In genomic region chr2:160246356-160246755, GRCm38 (mm10) we compare ENCODE assay signal across 17 mouse cellular contexts.
A peak's percentile ranks its signal among the peaks of the same experiment; 100 is the strongest.
DNase-seq lines count a peak whose midpoint lies in the region; ATAC-seq and TF ChIP-seq lines count a peak whose summit lies in the region.
"Had no signal": no experiment of that assay in that cellular context is flagged by ENCODE, and none has a peak within 500 bp of the region (broad histone marks: within the 10 kb centered on the region; RNA-seq: fewer than 3 reads in every experiment).

No protein-coding gene starts in this region.

- no peak overlapping the region for H3K4me3 ChIP-seq in intestine, postnatal 0 days (ENCODE audit: low read depth, low read length)
- H3K4me3 ChIP-seq in heart, embryonic 12.5 days = no peak overlapping the region
- H3K4me3 ChIP-seq: forebrain, embryonic 13.5 days; neural tube, embryonic 12.5 days had no signal

- no peaks in the 10 kb centered on the region for H3K9me3 ChIP-seq in intestine, postnatal 0 days (ENCODE audit: control insufficient read depth)
- no peaks in the 10 kb centered on the region for H3K9me3 ChIP-seq in heart, embryonic 12.5 days (replicated peaks)
- H3K9me3 ChIP-seq: forebrain, embryonic 13.5 days; neural tube, embryonic 12.5 days had no signal

- WGBS in intestine, postnatal 0 days = 15% methylated on average over 1 of the region's 1 CpGs
- WGBS in heart, embryonic 12.5 days = 26% methylated on average over 1 of the region's 1 CpGs

- 0 out of 2 replicates have a peak, but pooled peaks cover 13% of the 10 kb centered on the region for H3K4me1 ChIP-seq in intestine, postnatal 0 days (replicated peaks; ENCODE audit: control insufficient read depth, insufficient read depth, low read length)
- H3K4me1 ChIP-seq in heart, embryonic 12.5 days (replicated peaks) = peaks cover 21% of the 10 kb centered on the region

- H3K36me3 ChIP-seq in intestine, postnatal 0 days (ENCODE audit: control insufficient read depth, insufficient read depth) = no peaks in the 10 kb centered on the region
- no peaks in the 10 kb centered on the region for H3K36me3 ChIP-seq in heart, embryonic 12.5 days
- H3K36me3 ChIP-seq: neural tube, embryonic 12.5 days had no signal

- DNase-seq in adrenal gland, adult (ENCODE audit: inconsistent age in 2 of 2, low spot score in 1 of 2) = peak; percentile 11 to 61
- no peak for DNase-seq in adrenal gland, adult 8-10 months
- peak; percentile 51 for DNase-seq in 3T3-L1 (ENCODE audit: low read depth, low spot score)
- DNase-seq in kidney, postnatal 14 days = peak; percentile 90
- DNase-seq in gastrocnemius, adult 18-20 months (ENCODE audit: low spot score) = no peak
- DNase-seq in right cerebral cortex, postnatal 36 days (ENCODE audit: low spot score in 2 of 2) = no peak
- DNase-seq: cerebellum, adult 9-10 months; embryo, embryonic 11 days; liver had no signal

- no peak for TF ChIP-seq CTCF in intestine, postnatal 0 days (IDR thresholded peaks at IDR 0.05; ENCODE audit: low read depth)

- H3K4me2 ChIP-seq in intestine, postnatal 0 days (replicated peaks; ENCODE audit: low read depth) = peak overlapping the region; percentile 30; the same call in 1 of the 2 replicates
- H3K4me2 ChIP-seq in heart, embryonic 12.5 days = no peak overlapping the region
- H3K4me2 ChIP-seq: forebrain, embryonic 13.5 days; hindbrain, embryonic 14.5 days; neural tube, embryonic 12.5 days had no signal

- peak; percentile 82 for ATAC-seq in intestine, postnatal 0 days
- no peak for ATAC-seq in heart, embryonic 12.5 days (ENCODE audit: insufficient number of reproducible peaks, low FRiP score)
- ATAC-seq: activated CD4-positive, CD25-positive, alpha-beta regulatory T cell, adult 4 months; forebrain, embryonic 13.5 days; lung, postnatal 0 days had no signal

- no peaks in the 10 kb centered on the region for H3K27me3 ChIP-seq in intestine, postnatal 0 days (replicated peaks; ENCODE audit: control insufficient read depth, insufficient read depth, low read length)
- H3K27me3 ChIP-seq in heart, embryonic 12.5 days (replicated peaks) = 0 out of 2 replicates have a peak, but pooled peaks cover 5% of the 10 kb centered on the region
- H3K27me3 ChIP-seq: CH12.LX; forebrain, embryonic 13.5 days; neural tube, embryonic 12.5 days had no signal

- H3K9ac ChIP-seq in intestine, postnatal 0 days (ENCODE audit: low read depth, low read length) = no peak overlapping the region
- H3K9ac ChIP-seq in heart, embryonic 12.5 days = no peak overlapping the region
- H3K9ac ChIP-seq: forebrain, embryonic 13.5 days; hindbrain, embryonic 14.5 days; neural tube, embryonic 12.5 days had no signal

- H3K27ac ChIP-seq in intestine, postnatal 0 days (ENCODE audit: low read depth, low read length) = peak overlapping the region; percentile 85
- no peak overlapping the region for H3K27ac ChIP-seq in heart, embryonic 12.5 days (ENCODE audit: poor library complexity, severe bottlenecking)
- H3K27ac ChIP-seq: forebrain, embryonic 13.5 days; hindbrain, embryonic 14.5 days; neural tube, embryonic 12.5 days had no signal

Comparison
In these comparisons a context has a peak if more than half of its experiments do, and no peak if none do; other contexts are left out.
1. DNase-seq: peak in adrenal gland, adult (2 of 2), 3T3-L1 (single experiment) and kidney, postnatal 14 days (single experiment); none in adrenal gland, adult 8-10 months (single experiment), gastrocnemius, adult 18-20 months (single experiment) and right cerebral cortex, postnatal 36 days (0 of 2).